Mouse (Mus musculus) heart, embryonic 14.5 days (tissue): ENCODE measurements around the gene Ugt1a10. TPM values are rescaled to one million over a fixed set of nuclear protein-coding genes. Genes with fewer than 3 reads are reported as not detected.
A peak's percentile ranks its signal among the peaks of the same experiment; 100 is the strongest.

Source experiments
- ATAC-seq: fragments of 200-750 bp; cut with Nextera tagmentation; 2 replicates; pipeline ENCODE4 v1.8.0; 2017; ENCODE audit warnings: low read depth, moderate TSS enrichment; ENCODE audit not compliant: insufficient number of reproducible peaks, insufficient read depth, low FRiP score
- H3K27ac ChIP-seq, 2 experiments: fragments of 200-500 bp in 1 of 2; fragments of 300-500 bp in 1 of 2; sonication (generic) in 1 of 2; replicated peaks in 1 of 2; 2 replicates each; pipeline ENCODE4 v1.5.1; 2012 to 2014; ENCODE audit warnings: low read depth in 2 of 2, low read length in 2 of 2, control low read depth in 1 of 2, mild to moderate bottlenecking in 1 of 2, mixed read lengths in 1 of 2; ENCODE audit not compliant: control insufficient read depth in 1 of 2, insufficient read depth in 1 of 2
- H3K27me3 ChIP-seq: fragments of 300-500 bp; sonication (generic); 2 replicates; pipeline ENCODE4 v1.6.1; 2014; ENCODE audit warnings: mild to moderate bottlenecking, low read length, control low read depth; ENCODE audit not compliant: control insufficient read depth, insufficient read depth
- H3K36me3 ChIP-seq: fragments of 300-500 bp; sonication (generic); 2 replicates; pipeline ENCODE4 v1.6.1; 2014; ENCODE audit warnings: mild to moderate bottlenecking, control low read depth, low read length, mixed read lengths; ENCODE audit not compliant: control insufficient read depth, insufficient read depth
- H3K4me1 ChIP-seq, 2 experiments: fragments of 200-500 bp in 1 of 2; fragments of 300-500 bp in 1 of 2; sonication (generic) in 1 of 2; 2 replicates each; pipeline ENCODE4 v1.6.1; 2012 to 2014; ENCODE audit warnings: low read length in 2 of 2, control low read depth in 1 of 2, mixed read lengths in 1 of 2; ENCODE audit not compliant: control insufficient read depth in 2 of 2, insufficient read depth in 2 of 2
- H3K4me2 ChIP-seq: fragments of 300-500 bp; sonication (generic); 2 replicates; pipeline ENCODE4 v1.6.1; 2014; ENCODE audit warnings: mild to moderate bottlenecking, low read length
- H3K4me3 ChIP-seq, 2 experiments: fragments of 200-500 bp in 1 of 2; fragments of 300-500 bp in 1 of 2; sonication (generic) in 1 of 2; 2 replicates each; pipeline ENCODE4 v1.5.1; 2012 to 2014; ENCODE audit warnings: low read length in 2 of 2, mild to moderate bottlenecking in 2 of 2, control low read depth in 1 of 2, low read depth in 1 of 2, moderate library complexity in 1 of 2; ENCODE audit not compliant: control insufficient read depth in 1 of 2, insufficient read depth in 1 of 2
- H3K9ac ChIP-seq: fragments of 300-500 bp; sonication (generic); 2 replicates; pipeline ENCODE4 v1.6.1; 2014; ENCODE audit warnings: mild to moderate bottlenecking, low read length
- H3K9me3 ChIP-seq: fragments of 300-500 bp; sonication (generic); 2 replicates; pipeline ENCODE4 v1.6.1; 2016; ENCODE audit warnings: low read length, control low read depth; ENCODE audit not compliant: control insufficient read depth
- WGBS: fragments of 180-500 bp; shearing (Covaris S2); extraction: QIAGEN DNeasy Blood & Tissue Kit; methylation state at CpG from one replicate; pipeline ENCODE4 v1.1.7; 2014; 5-methylcytosine and 5-hydroxymethylcytosine counted together
- polyA plus RNA-seq: library from polyadenylated mRNA; unstranded; fragments of >200 nt; fragmentation: Nextera tagmentation; extraction: Ambion mirVana; gene quantifications from 2 replicates; pipeline ENCODE4 v1.2.1, GENCODE M21; 2014

The Ugt1a10 gene
- polyA plus RNA-seq, 1 experiment from 2014 or later = not detected

- WGBS = 76% methylated on average over 6 of the region's 6 CpGs
- H3K4me2 ChIP-seq = no peak overlapping the region
Observed at GRCm38 (mm10) chr1:88257681-88258080, 202.5 kb downstream of the Ugt1a10 start.

GRCm38 (mm10) chr1:88258361-88258760, 203.2 kb downstream of the Ugt1a10 start:
- H3K36me3 ChIP-seq = peaks cover 34% of the 10 kb centered on the region
- no peak for ATAC-seq
- no peak overlapping the region for H3K4me3 ChIP-seq
- H3K9me3 ChIP-seq = peaks cover 37% of the 10 kb centered on the region
- H3K27ac ChIP-seq = no peak overlapping the region
- no peak overlapping the region for H3K9ac ChIP-seq
- H3K4me2 ChIP-seq = no peak overlapping the region
- H3K27me3 ChIP-seq = no peaks in the 10 kb centered on the region
- 68% methylated on average over 6 of the region's 6 CpGs for WGBS
- peaks cover 7 to 22% of the 10 kb centered on the region in 2 experiments for H3K4me1 ChIP-seq

More at GRCm38 (mm10) chr1:88257681-88258080, 202.5 kb downstream of the Ugt1a10 start:
- Histone ChIP-seq H3K27me3 (no peaks in the 10 kb centered on the region), H3K27ac (no peak overlapping the region), H3K36me3 (peaks cover 27% of the 10 kb centered on the region), H3K9me3 (peaks cover 44% of the 10 kb centered on the region), H3K4me1 (peaks cover 7 to 18% of the 10 kb centered on the region in 2 experiments), H3K9ac (no peak overlapping the region), H3K4me3 (no peak overlapping the region)
- no peak for ATAC-seq

- Histone ChIP-seq H3K9ac (0 out of 2 replicates have a peak overlapping the region, but pooled peaks have one; percentile 1), H3K9me3 (peaks cover 30% of the 10 kb centered on the region), H3K4me2 (no peak overlapping the region), H3K27me3 (no peaks in the 10 kb centered on the region), H3K4me1 (peaks cover 7 to 22% of the 10 kb centered on the region in 2 experiments), H3K36me3 (peaks cover 41% of the 10 kb centered on the region), H3K27ac (no peak overlapping the region), H3K4me3 (no peak overlapping the region)
- 64% methylated on average over 8 of the region's 8 CpGs for WGBS
- ATAC-seq = no peak
Observed at GRCm38 (mm10) chr1:88258881-88259642, 203.9 kb downstream of the Ugt1a10 start.

- ATAC-seq = no peak
Observed at GRCm38 (mm10) chr1:88259643-88260024, 204.4 kb downstream of the Ugt1a10 start.

GRCm38 (mm10) chr1:88260114-88260513, 204.9 kb downstream of the Ugt1a10 start:
- no peak overlapping the region for H3K4me3 ChIP-seq
- no peak overlapping the region for H3K27ac ChIP-seq
- peaks cover 51% of the 10 kb centered on the region for H3K36me3 ChIP-seq
- peaks cover 7 to 27% of the 10 kb centered on the region in 2 experiments for H3K4me1 ChIP-seq
- peaks cover 19% of the 10 kb centered on the region for H3K9me3 ChIP-seq
- ATAC-seq = no peak
- no peaks in the 10 kb centered on the region for H3K27me3 ChIP-seq
- WGBS = 72% methylated on average over 6 of the region's 6 CpGs
- H3K9ac ChIP-seq = no peak overlapping the region
- H3K4me2 ChIP-seq = no peak overlapping the region

More at GRCm38 (mm10) chr1:88259643-88260024, 204.4 kb downstream of the Ugt1a10 start:
- H3K36me3 ChIP-seq = peaks cover 46% of the 10 kb centered on the region
- no peak overlapping the region for H3K9ac ChIP-seq
- WGBS = 69% methylated on average over 4 of the region's 4 CpGs
- no peaks in the 10 kb centered on the region for H3K27me3 ChIP-seq
- no peak overlapping the region for H3K27ac ChIP-seq
- H3K9me3 ChIP-seq = peaks cover 24% of the 10 kb centered on the region
- peaks cover 7 to 23% of the 10 kb centered on the region in 2 experiments for H3K4me1 ChIP-seq
- H3K4me3 ChIP-seq = no peak overlapping the region
- H3K4me2 ChIP-seq = no peak overlapping the region

- no peaks in the 10 kb centered on the region for H3K27me3 ChIP-seq
- H3K4me3 ChIP-seq = no peak overlapping the region
- H3K9me3 ChIP-seq = peaks cover 17% of the 10 kb centered on the region
- H3K4me2 ChIP-seq = no peak overlapping the region
- H3K36me3 ChIP-seq = peaks cover 58% of the 10 kb centered on the region
- ATAC-seq = no peak
- WGBS = 83% methylated on average over 10 of the region's 10 CpGs
- H3K9ac ChIP-seq = no peak overlapping the region
- peaks cover 7 to 29% of the 10 kb centered on the region in 2 experiments for H3K4me1 ChIP-seq
- no peak overlapping the region for H3K27ac ChIP-seq
Observed at GRCm38 (mm10) chr1:88260604-88261377, 205.6 kb downstream of the Ugt1a10 start.

GRCm38 (mm10) chr1:88261706-88262105, 206.5 kb downstream of the Ugt1a10 start:
- H3K27me3 ChIP-seq = no peaks in the 10 kb centered on the region
- no peak overlapping the region for H3K4me2 ChIP-seq
- no peak overlapping the region for H3K4me3 ChIP-seq
- peaks cover 67% of the 10 kb centered on the region for H3K36me3 ChIP-seq
- H3K27ac ChIP-seq = no peak overlapping the region
- ATAC-seq = no peak
- H3K9ac ChIP-seq = no peak overlapping the region
- 80% methylated on average over 7 of the region's 7 CpGs for WGBS
- peaks cover 8% of the 10 kb centered on the region; the same call in 1 of the 2 replicates for H3K9me3 ChIP-seq
- H3K4me1 ChIP-seq = peaks cover 7 to 29% of the 10 kb centered on the region in 2 experiments
